Mouse (Mus musculus): Measurements from ENCODE around the gene Figla.

DNA sequence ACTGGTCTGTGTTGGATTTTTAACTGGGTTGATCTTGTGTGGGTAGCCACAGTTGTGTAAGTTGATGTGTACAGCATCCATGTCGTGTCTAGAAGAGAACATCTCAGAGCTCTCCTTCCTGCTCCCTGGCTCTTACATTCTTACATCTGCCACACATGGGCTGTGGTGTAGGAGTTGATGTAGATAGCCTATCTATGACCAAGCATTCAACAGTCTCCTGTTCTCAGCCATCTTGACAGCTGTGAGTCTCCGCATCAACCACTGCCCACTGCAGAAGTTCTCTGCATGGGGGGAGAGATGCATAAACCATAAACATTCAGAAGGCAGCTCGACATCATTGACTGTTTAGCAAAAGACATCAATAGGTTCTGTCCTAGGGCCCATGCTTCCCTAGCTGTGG lies 53.9 kb downstream of the Figla start:
- TF ChIP-seq CTCF (IDR thresholded peaks at IDR 0.05; ENCODE audit: control insufficient read depth, insufficient read depth, low read length) (no peak), POLR2A (IDR thresholded peaks at IDR 0.05; ENCODE audit: borderline replicate concordance, control insufficient read depth, low read depth, low read length) (no peak)
